Mouse (Mus musculus): ENCODE results near the gene Sox13.

- TF ChIP-seq CTCF (IDR thresholded peaks at IDR 0.05; ENCODE audit: low read depth, low read length) (no peak), POLR2A (IDR thresholded peaks at IDR 0.05; ENCODE audit: borderline replicate concordance, low read depth, low read length) (no peak)
Observed at GRCm38 (mm10) chr1:133364890-133365289, 59.3 kb downstream of the Sox13 start.

Data from bone marrow macrophage, adult 2 months (primary cell).